Mouse (Mus musculus): ENCODE data around the gene Olfr974.
"Not testable (repeated sequence)": the region's sequence is repeated elsewhere in the genome, so short reads cannot be mapped to it uniquely, and the experiment has no call there.

Olfr974 gene

GRCm38 (mm10) chr9:39937201-39937600, at the start of gene Olfr974:
Gene Olfr974, plus strand, starts transcription at chr9:39937501.
- in situ Hi-C loops (cut with MboI, MseI): no loop called here

- in situ Hi-C loops (cut with MboI, MseI): no loop called here
Observed at GRCm38 (mm10) chr9:39905106-39905505, 32.2 kb upstream of the Olfr974 start.

GRCm38 (mm10) chr9:39907036-39907435, 30.3 kb upstream of the Olfr974 start, which contains the start of gene Olfr229:
Gene Olfr229, plus strand, starts transcription at chr9:39907336.
- in situ Hi-C loops (cut with MboI, MseI): no loop called here

- in situ Hi-C loops (cut with MboI, MseI): loop anchor here (5.0 kb wide), 1 partner anchor 43 kb away; the partner anchor contains the start of gene Olfr972
Observed at GRCm38 (mm10) chr9:39909939-39910338, 27.4 kb upstream of the Olfr974 start.

GRCm38 (mm10) chr9:39927975-39928836, 9.1 kb upstream of the Olfr974 start:
- in situ Hi-C loops (cut with MboI, MseI): not testable (repeated sequence)

GRCm38 (mm10) chr9:39928837-39929236, 8.5 kb upstream of the Olfr974 start:
- in situ Hi-C loops (cut with MboI, MseI): not testable (repeated sequence)

GRCm38 (mm10) chr9:39951946-39952345, 14.6 kb downstream of the Olfr974 start, which contains the start of gene Olfr975:
Gene Olfr975, minus strand, starts transcription at chr9:39952046.
- in situ Hi-C loops (cut with MboI, MseI): no loop called here

- in situ Hi-C loops (cut with MboI, MseI): not testable (repeated sequence)
Observed at GRCm38 (mm10) chr9:39961033-39961432, 23.7 kb downstream of the Olfr974 start, which contains the start of gene Olfr976. Gene Olfr976, minus strand, starts transcription at chr9:39961133.

GRCm38 (mm10) chr9:39976581-39977145, 39.4 kb downstream of the Olfr974 start:
- in situ Hi-C loops (cut with MboI, MseI): not testable (repeated sequence)

GRCm38 (mm10) chr9:39991813-39992212, 54.5 kb downstream of the Olfr974 start, which contains the start of gene Olfr978:
Gene Olfr978, plus strand, starts transcription at chr9:39992113.
- in situ Hi-C loops (cut with MboI, MseI): no loop called here

Data from T-helper 1 cell (primary cell).